Mouse (Mus musculus): ENCODE measurements around the gene Prdm16.

The Prdm16 gene

DNA sequence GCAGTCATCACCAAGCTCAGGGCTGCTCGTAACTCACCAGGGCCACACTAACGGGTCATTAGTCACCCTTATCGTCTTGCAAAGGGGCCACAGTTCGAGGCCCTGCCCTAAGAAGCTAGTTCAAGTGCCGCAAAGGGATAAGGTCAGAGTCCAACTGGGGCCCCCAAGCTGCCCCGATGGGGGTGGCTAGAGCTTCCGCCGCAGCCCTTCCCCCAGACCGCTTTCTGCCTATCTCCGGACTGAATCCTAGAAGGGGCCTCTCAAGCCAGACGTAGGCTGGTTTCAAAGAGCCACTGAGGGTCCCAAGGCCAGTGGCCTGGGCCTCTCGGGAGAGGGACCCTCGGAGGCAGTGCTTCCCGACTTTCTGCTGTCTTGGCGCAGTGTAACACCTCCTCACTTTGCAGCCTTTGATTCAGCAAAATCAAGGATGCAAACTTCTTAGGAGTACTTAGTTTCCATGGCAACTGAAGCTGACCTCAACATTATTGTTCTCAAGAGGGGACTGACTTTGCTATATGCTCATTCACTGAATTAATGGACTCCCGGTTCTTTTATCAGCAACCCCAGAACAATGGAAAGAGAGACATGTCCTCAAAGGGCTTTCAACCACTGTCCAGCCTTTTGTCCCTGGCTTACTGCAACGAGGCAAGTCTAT, 165.1 kb downstream of the Prdm16 start:
- DNase-seq = no peak

DNA sequence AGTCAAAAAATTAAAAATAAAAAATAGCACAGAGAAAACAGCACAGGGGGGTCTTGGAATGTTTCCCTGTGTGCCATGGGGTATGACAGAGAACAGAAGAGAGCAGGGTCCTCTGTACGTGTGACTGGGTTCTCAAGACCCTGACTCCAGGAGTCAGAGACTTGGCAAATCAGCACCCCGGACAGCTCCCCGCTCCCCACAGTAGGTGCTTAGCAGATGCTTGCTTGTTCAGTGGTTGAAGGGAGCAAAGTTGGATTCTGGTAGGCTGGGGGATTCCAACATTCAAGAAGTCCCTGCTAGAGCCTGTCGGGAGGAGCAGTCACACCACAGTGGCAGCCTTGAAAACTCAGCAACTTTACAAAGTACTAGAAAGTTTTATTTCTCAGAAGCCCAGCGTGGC, 170.4 kb downstream of the Prdm16 start:
- no peak for DNase-seq

DNA sequence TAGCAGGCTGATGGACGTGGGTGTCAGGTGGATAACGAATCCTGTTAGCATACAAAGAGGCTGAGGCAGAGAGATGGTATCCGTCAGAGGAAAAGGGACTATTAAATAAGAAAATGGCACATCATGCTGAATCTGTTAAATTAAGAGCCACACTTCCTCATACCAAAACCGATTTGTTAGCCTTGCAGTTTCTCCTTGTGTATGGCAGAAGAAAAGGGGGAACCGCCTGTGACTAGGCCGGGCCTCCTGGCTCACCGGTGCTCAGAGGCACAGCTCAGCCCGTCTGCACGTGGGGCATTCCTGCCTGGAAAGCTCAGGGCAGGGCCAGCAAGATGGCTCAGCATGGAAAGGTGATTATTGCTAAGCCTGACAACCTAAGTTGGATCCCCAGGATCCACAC, 171.6 kb downstream of the Prdm16 start:
- no peak for DNase-seq

DNA sequence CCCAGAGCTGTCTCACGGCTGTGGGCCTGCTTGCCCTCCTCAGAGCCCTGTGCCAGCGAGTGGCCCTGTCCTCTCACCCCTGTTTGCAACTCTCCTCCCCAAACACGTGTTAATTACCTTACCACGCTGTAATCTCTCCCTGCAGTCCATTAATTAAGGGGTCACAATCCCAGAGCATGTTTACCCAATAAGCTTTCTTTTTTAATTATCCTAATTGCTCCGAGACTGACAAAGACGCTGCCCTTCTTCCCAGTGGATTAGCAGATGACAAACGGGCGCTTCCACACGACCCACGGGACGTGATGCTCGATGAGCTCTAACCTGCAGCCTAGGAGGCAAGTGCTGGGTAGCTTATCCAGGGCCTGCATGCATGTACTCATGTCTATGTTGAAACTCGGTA, 176.7 kb downstream of the Prdm16 start:
- no peak for DNase-seq

DNA sequence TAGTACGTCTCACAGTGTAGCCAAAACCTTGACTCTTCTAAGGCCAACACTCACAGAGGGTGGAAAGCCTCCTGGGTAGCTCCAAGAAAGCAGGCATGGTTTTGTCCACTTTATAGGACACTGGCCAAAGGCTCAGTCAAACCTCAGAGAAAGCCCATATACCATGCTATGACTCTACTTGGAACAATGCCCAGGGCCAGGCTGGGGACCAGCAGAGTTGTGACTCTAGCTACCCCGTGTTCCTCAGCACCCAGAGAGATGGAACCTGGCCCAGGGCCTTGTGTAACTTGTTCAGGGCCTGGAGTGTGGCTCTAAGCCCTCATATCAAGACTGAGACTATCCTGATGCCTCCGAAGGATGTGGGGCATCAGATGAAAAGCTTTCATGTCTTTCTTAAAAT, 178.9 kb downstream of the Prdm16 start:
- peak; percentile 6 for DNase-seq

DNA sequence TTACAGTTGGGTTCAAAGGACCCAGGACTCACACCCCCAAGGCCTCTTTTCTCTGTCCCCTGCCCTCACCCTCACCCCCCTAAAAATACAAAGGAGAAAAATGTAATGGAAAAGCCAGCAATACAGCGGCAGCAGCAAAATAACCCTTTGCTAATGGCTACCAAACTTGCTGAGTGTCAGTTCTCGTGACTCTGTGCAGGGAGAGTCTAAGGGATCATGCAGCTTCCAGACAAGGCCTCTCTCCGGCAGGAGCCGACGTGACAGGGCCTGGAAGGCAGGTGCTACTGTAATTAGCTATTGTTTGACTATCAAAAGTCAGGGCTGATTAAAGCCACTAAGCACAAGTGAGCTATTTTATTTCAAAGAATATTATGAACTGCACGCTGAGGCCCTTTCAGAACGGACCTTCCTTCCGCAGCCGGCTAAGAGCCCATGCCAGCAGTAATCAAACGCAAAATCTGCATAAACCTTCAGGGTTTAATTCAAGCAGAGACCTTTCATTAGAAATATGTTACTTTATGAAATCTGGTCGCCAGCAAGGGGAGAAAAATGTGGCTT, 180.3 kb downstream of the Prdm16 start:
- no peak for DNase-seq

DNA sequence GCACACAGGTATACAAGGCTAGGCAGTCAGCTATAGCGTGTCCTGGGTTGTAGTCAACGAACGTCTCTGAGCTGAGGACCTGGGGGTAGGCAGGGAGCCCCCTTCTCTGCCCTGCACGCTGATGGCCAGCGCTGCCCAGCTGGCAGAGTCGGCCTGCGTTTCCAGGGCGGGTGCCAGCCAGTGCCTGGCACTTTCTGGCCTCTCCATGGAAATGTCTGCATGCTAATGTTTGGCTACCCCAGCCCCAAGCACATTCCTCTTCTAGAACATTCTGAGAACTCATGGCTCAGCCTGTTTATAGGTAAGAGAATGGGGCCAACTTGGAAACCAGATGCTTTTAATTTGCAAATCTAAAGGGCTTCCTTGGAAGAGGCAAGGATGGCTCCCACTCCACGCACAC, 186.2 kb downstream of the Prdm16 start:
- DNase-seq = peak; percentile 2

DNA sequence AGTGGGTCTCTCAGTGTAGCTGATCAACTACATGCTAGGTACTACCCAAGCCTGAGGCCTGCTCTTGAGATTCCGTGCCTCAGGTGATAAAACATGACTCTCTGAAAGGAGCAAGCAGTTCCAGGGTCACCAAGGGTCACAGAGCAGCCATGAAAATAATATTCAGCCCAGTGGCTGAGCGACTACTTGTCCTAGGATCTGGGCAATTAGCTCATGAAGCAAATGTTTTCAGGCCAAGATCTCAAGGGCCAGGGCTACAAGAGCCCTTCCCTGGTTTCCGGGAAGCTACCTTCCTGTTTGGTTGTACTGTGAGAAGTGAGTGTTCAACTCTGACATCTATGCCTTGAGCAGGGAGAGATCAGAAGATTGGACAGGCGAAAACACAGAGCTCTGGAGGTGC, 186.6 kb downstream of the Prdm16 start:
- DNase-seq = no peak

DNA sequence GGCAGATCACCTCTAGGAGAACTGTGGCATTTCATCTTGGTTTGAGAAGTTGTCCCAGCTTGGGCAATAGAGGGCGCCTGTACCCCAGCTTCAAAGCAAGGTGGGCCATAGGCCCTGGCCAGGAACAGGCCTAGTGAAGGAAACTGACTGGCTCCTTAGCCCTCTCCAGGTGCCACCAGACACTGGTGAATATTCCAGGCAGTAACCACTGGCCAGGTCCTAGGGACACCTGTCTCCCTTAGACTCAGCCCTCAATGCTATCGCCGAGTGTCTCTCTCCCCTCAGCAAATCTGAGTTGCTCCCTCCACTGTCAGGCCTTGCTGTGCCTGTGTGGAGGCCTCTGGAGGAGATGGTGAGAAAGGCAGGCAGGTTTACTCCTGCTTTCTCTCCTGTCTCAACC, 187.3 kb downstream of the Prdm16 start:
- no peak for DNase-seq

DNA sequence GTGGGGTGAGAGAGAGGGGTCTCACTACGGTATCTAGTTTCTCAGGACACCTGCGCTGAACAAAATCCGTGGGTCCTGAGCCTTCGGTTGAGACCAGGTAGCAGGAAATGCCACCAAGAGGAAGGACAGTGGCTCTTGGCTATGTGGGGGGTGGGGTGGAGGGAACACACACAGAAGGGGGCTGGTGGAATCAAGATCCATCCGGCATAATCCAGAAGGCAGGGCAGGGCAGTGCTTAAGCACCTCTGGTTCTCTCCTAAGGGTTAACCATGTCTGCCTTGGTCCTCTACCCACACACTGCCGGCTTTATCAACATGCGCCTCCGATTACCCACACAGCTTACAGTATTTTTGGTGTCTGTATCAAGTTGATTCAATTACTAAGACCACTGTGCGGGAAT, 191.0 kb downstream of the Prdm16 start:
- DNase-seq = no peak

DNA sequence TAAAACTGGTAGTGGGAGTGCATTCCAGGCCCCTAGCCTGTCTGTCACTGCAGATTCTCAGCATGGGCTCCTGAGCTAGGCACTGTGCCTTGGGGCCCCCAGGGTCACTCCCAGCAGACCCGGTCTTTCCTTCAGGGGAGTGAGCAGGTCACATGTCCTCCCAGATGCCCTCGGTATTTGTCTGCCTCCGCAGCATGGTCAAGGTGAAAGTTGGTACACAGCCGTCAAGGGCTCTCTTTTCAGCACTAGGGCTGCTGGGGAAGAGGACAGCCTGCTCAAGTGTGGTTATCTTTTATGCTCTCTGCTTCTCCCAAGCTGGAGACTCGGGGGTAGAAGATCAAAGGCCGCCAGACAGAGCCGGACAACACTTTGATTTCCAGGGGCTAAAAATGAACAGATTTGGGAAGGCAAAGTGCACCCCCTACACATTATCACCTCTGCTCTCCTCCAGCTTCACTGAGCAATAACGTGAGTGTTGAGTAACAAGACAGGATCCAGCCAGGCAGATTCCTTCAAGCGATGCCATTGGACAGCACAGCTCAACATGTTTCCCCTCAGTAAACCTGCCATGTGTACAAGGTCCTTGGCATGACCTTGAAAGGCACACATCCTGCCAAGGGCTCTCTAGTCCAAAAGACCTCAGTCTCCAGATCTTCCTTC, 193.9 kb downstream of the Prdm16 start:
- DNase-seq = no peak

DNA sequence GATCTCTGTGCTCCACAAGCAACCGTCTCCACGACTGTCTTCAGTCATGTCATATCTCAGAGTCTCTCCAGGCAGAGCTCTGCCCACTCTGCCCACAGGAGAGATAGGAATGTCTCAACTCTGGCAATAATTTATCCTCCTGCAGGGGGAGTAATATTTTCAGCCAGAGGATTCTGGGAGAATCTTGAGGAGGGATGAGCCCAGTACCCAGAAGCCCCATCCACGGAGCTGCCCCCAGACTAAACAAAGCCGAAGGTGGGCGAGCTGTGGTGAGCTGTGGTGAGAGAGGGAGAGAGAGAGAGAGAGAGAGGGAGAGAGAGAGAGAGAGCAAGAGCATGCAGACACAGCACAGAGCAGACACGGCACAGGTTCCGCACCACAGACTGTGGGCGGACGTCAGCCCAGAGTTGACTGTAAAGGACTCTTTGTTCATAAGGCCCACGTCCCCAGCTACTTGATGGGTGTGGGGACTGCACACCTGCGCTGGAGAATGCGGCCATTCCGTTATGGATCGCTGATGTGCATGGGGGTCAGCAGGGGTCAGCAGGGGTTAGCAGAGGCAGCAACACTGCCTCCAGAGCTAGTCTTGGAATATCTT, 197.1 kb downstream of the Prdm16 start:
- DNase-seq = no peak

DNA sequence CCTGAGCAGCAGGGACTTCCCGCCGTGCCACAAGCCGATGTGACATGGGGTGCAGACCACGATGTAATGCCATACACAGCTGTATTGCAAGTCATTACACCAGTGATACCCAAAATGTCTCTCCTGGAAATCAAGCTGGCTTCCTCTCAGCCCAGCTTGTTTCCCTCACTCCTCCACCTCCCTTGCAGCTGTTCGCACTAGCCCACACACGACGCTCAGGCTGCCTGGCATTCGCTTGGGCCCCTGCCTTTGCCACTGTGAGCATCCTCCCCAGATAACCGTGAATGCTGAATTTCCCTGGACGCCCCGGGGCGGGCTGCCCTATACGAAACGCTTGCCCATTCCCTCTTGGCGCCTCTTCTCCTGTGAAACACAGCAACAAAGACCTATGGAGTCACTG, 198.1 kb downstream of the Prdm16 start:
- DNase-seq = no peak

DNA sequence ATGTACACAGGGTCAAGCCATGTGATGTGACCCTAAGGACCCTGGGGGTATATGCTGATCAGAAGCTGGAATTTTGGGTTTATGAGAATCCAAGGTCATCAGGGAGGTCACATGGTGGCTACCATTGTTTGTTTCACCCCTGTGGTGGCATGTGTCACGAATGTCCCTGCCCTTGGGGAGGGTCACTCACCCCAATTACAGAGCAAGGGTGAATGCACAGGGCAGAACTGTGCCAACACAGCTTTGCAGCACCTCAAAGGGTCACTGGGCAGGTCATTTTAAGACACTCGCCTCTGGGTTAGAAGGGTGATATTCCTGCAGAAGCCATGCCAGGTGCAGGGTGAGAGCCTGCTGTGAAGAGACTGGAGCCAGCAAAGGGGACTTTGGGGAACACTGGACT, 206.9 kb downstream of the Prdm16 start:
- no peak for DNase-seq

DNA sequence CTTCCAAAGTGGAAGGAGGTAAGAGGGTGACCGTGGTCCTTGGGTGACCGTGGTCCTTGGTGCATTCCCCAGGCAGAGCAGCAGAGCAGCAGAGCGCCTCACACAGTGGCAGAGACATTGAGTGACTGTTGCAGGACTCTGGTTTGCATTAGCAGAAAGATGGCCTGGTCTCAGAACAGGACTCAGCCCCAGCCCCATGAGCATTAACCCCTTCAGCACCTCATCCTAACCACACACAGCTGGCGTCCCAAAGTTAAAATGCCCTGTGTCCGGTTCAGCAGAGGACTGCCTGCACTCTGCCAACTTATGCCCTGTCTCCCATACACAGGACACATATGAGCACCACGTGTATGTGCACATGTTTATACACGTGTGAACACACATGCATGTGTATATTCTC, 209.8 kb downstream of the Prdm16 start:
- no peak for DNase-seq

DNA sequence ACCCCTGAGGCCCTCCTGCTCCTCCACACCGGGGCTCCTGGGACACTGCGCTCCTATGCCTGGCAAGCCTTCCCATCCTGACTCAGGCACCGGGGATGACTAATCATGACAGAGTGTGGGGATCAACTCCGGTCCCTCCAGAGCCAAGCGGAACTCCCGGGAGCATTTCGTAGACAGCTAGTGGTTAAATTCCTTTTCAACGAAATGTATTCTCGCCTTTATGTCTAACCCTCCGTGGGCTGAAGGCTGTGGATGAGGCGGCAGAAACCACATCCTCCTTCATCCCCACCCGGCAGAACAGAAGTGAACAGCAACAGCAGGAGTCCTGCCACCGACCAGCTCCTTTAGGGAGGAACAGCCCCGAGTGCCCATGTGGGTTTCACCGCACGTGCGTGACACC, 211.4 kb downstream of the Prdm16 start:
- no peak for DNase-seq

DNA sequence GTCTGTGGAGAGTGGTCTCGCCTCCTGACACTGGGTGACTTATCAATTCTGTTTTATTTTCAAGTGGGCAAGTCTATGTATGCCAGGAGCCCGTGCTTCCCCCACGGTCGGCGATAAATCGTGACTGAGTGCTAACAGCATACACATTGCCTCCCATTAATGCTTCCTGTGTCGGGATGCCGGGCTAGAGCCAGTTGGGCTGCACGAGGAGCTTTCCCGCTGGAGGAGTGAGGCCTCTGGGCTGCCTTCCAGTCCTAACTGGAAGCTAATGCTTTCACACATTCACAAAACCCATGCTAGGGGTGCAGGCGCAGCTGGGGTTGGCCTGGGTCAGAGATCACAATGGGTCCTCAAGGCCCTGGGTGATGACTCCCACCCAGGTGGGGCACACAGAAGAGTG, 212.0 kb downstream of the Prdm16 start:
- no peak for DNase-seq

DNA sequence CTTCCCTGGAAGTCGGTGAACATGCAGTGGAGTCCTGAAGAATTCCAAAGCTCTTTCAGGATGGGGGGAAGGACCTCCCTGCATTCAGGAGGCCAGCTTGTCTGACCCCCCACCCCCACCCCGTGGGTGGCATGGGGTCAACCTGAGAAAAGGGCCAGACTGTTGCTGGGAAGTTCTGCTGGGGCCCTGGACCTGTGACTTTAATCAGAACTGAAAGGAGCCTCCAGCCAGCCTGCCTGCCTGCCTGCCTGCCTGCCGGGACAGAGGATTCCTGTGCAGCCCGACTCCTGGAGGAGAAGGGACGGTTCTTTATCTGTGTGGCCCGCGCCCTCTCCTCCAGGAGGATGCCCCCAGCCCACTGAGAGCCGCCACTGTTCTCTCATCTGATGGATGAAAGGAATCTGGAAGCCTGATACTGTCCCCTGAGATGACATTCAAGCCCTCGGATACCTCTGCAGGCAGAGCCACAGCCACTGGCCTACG, 214.2 kb downstream of the Prdm16 start:
- no peak for DNase-seq

DNA sequence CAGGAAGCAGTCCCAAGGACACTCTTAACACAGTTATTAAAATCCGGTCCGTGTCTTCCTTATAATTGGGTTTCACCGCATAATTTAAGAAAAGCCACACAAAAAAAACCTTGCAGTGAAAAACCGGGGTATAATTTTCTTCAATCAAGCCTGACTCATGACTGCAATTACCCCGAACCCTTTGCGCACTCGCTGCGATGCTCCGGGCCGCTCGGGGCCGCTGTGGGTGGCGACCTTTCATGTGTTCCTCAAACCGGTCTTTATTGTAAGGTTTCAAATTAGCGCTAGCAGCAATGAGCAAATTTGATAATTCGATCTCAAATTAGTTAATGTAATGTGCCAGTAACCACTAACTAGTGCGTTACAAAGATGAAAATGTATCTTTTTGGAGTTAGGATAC, 215.9 kb downstream of the Prdm16 start:
- DNase-seq = no peak

DNA sequence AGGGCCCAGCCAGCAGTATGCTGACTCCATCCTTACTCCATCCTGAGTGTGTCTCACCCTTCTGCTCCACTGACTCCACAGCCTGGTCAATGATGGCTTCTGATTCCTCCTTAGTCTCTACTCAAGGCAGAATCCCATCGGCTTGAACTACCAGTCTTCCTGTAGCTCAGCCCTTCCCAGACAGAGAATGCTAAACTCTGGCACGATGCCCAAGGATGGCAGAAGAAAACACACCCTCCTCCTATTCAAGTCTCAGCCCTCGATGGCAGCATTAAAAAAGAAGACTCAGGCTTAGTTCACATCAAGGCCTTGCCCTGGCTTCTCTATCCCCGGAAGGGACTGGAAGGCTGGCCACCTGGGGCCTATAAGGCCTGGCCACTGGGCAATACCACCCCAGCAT, 216.9 kb downstream of the Prdm16 start:
- no peak for DNase-seq

DNA sequence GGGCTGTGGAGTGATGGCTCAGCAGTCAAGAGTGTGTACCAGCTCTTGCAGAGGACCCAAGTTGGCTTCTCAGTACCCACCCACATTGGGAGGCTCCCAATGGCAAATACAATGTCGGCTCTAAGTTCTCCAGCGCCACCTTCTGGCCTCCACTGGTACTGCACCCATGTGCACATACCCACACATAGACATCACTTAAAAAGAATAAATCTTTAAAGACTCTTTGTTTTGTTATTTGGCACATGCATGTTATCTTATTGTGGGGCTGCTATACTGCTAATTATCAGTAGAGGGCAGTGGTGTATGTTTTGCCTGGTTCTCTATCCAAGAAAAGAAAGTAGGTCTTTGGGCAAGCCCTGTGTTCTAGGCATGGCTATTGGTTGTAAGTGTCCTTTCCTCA, 217.7 kb downstream of the Prdm16 start:
- DNase-seq = no peak

DNA sequence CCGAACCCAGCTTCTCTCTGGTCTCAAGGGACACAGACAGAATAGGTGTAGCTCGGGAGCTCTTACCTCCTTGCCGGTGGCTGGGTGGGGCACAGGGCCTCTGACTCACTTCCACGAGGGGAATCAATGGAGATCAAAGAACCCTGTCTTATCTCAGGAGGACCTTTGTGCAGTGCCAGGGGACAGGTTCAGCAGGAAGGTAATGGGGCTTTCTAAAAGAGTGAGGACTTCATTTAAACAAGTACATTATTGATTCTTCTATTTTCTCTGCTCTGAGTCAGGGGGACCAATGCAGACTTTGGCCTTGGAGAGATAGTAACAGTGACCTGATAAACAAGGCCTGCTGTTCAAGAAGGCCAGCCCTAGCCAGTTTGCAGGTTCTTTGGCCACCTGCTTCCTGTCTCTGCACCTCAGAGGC, 218.3 kb downstream of the Prdm16 start:
- DNase-seq = no peak

DNA sequence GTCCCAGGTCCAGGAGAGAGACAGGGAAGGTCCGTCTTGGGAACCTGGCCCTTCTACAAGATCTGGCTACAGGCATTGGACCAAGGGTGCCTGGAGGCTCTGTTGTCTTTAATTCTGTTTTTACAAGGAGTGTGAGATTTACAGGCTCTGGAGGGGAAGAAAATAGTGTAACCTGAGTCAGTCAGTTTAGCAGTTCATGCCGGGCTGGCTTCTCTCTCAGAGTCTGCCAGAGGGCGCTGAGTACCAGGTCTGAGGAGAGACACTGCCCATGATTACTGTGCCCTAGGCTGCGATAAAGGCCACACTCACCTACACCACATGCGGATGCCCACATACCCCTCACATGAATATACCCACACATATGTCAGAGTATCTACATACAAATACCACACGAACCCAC, 219.9 kb downstream of the Prdm16 start:
- DNase-seq = no peak

DNA sequence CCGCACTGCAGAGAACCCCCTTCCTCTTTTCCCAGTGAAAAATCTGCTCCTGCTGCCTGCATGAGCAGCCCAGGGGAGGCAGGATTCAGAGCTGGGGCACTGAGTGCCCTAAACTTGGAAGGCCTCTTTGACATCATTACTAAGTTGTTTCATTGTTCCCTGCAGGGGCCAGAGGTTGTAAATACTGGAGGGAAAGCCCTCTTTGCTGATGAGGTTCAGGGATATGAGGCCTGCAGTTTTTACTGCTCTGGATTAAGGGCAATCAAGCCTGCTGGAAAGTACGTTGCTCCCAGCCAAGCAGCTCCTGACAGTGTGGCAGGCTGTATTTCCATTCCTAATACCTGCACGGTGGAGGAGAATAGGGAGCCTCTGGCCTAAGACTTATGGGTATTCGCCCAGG, 221.8 kb downstream of the Prdm16 start:
- no peak for DNase-seq

All from cerebellum, adult 9-11 months (tissue).